Mouse (Mus musculus) cerebellum, adult 2 months (tissue): ENCODE measurements around the gene Krtap2-4. TPM values are rescaled to one million over a fixed set of nuclear protein-coding genes. Genes with fewer than 3 reads are reported as not detected.
A peak's percentile ranks its signal among the peaks of the same experiment; 100 is the strongest.

Experiments
- DNase-seq, 2 experiments: peaks; one replicate each; pipeline ENCODE4 v3.0.0; 2021
- H3K27ac ChIP-seq: fragments of 200-500 bp; 2 replicates; pipeline ENCODE4 v1.5.1; 2012; ENCODE audit warnings: low read length, control low read depth, inconsistent platforms; ENCODE audit not compliant: insufficient read depth
- H3K27me3 ChIP-seq: fragments of 200-500 bp; 2 replicates; pipeline ENCODE4 v1.6.1; 2012; ENCODE audit warnings: inconsistent platforms, mild to moderate bottlenecking, low read length, moderate library complexity; ENCODE audit not compliant: control insufficient read depth, insufficient read depth
- H3K4me1 ChIP-seq: fragments of 200-500 bp; 2 replicates; pipeline ENCODE4 v1.6.1; 2011; ENCODE audit warnings: low read length; ENCODE audit not compliant: control insufficient read depth, insufficient read depth
- H3K4me3 ChIP-seq: fragments of 200-500 bp; replicated peaks from 2 replicates; pipeline ENCODE3; 2011; ENCODE audit warnings: mild to moderate bottlenecking, low read depth, low read length, control low read depth; ENCODE audit not compliant: insufficient read depth
- CTCF ChIP-seq: fragments of 200-500 bp; IDR thresholded peaks from 2 replicates; pipeline ENCODE4 v1.5.1; 2011; ENCODE audit warnings: low read depth, mild to moderate bottlenecking, control low read depth, low read length, moderate library complexity, borderline replicate concordance; ENCODE audit not compliant: insufficient read depth
- POLR2A ChIP-seq: fragments of 200-500 bp; IDR thresholded peaks from 2 replicates; pipeline ENCODE4 v1.6.1; 2011; ENCODE audit warnings: low read length, control low read depth, borderline replicate concordance; ENCODE audit not compliant: insufficient read depth
- WGBS: fragments of 180-500 bp; shearing (Covaris S2); methylation state at CpG from one replicate; pipeline ENCODE4 v1.1.7; 2018; 5-methylcytosine and 5-hydroxymethylcytosine counted together
- polyA plus RNA-seq: library from polyadenylated mRNA; depleted of rRNA; stranded (reverse); fragments of >200 nt; gene quantifications from 2 replicates; pipeline ENCODE4 v1.2.3, GENCODE M21; 2012; rRNA removed

The Krtap2-4 gene
- polyA plus RNA-seq, 1 experiment, result not detected

DNA sequence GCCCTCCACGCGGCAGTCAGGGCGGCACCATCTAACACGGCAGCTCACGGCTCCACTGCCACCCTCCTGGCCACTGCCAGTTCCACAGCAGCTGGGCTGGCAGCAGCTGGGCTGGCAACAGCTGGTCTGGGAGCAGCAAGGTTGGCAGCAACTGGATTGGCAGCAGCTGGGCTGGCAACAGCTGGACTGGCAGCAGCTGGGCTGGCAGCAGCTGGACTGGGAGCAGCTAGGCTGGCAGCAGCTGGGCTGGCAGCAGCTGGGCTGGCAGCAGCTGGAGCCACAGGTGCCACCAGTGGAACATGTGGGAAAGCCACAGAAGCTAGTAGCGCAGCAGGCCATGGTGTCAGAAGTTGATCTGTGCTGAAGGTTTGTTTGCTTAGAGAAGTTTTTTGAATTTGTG is 23.7 kb downstream of the Krtap2-4 start, which contains the start of gene Krtap1-3:
TSS of gene Krtap1-3 (minus strand) at position 359 of the 400 bp plus-strand sequence.
- 71% methylated on average over 6 of the region's 6 CpGs for WGBS
- no peak for TF ChIP-seq CTCF

GRCm38 (mm10) chr11:99585096-99585495 is 29.6 kb downstream of the Krtap2-4 start:
- WGBS, result 78% methylated on average over 7 of the region's 7 CpGs
- DNase-seq, result no peak
- TF ChIP-seq POLR2A, result no peak
- no peaks in the 10 kb centered on the region for H3K27me3 ChIP-seq
- H3K4me1 ChIP-seq, result no peaks in the 10 kb centered on the region
- H3K4me3 ChIP-seq, result no peak overlapping the region
- H3K27ac ChIP-seq, result no peak overlapping the region

More for the DNA sequence above, 23.7 kb downstream of the Krtap2-4 start, which contains the start of gene Krtap1-3:
- no peaks in the 10 kb centered on the region for H3K27me3 ChIP-seq
- H3K27ac ChIP-seq, result no peak within 1 kb of the TSS
- DNase-seq, result no peak
- H3K4me1 ChIP-seq, result no peaks in the 10 kb centered on the region
- no peak within 1 kb of the TSS for H3K4me3 ChIP-seq

- TF ChIP-seq CTCF, result no peak
- TF ChIP-seq POLR2A, result no peak
- Histone ChIP-seq H3K27ac (no peak within 1 kb of the TSS), H3K27me3 (no peaks in the 10 kb centered on the region), H3K4me1 (no peaks in the 10 kb centered on the region), H3K4me3 (no peak within 1 kb of the TSS)
- WGBS, result 72% methylated on average over 5 of the region's 5 CpGs
- no peak for DNase-seq
Measured at GRCm38 (mm10) chr11:99583245-99583704, 31.4 kb downstream of the Krtap2-4 start, which contains the start of gene Krtap1-4. Gene Krtap1-4, minus strand, starts transcription at chr11:99583654.

DNA sequence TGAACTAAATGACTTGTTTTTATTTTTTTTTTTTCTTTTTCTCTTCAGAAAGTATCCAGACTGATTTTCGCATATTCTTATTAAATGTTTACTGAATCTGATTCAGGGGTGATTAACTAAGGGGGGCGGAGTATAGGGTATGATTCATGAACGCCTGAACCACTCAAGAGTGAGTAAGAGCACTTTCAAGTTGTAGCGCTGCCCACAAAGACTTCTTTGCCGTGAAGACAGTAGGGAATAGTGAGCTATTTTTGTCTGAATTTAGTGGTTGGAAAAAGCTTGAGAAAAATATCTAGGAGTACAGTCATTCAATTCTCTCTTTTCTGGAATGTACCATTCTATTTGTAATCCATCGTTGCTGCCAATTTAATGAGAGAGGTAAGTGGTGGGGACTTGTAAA is 33.1 kb downstream of the Krtap2-4 start:
- no peak for DNase-seq
- TF ChIP-seq CTCF (no peak), POLR2A (no peak)
- H3K27ac ChIP-seq, result no peak overlapping the region
- no peaks in the 10 kb centered on the region for H3K4me1 ChIP-seq
- no peak overlapping the region for H3K4me3 ChIP-seq
- WGBS, result 83% methylated on average over 6 of the region's 6 CpGs
- no peaks in the 10 kb centered on the region for H3K27me3 ChIP-seq

DNA sequence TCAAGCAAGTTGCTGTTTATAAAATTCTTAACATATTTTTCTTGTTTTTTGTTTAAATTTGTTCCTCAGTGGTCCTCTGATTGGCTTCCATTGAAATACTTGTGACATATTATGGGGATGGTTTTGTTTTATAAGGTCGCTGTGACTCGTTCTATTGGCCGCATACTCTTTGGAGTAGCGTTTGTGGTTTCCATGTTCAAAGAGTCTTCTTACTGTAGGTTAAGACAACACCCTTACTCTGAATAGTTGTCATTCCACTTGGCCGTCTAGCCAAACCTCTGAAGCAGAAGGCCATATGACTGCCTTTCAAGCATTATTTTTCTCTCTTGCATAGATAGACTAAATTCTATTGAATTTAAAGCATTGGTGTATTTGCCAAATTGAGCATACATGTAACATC is 33.6 kb downstream of the Krtap2-4 start:
- 92% methylated on average over 5 of the region's 5 CpGs for WGBS
- TF ChIP-seq POLR2A, result no peak
- no peak for TF ChIP-seq CTCF
- Histone ChIP-seq H3K27me3 (no peaks in the 10 kb centered on the region), H3K27ac (no peak overlapping the region), H3K4me3 (no peak overlapping the region), H3K4me1 (no peaks in the 10 kb centered on the region)
- DNase-seq, result no peak

GRCm38 (mm10) chr11:99580636-99581035 is 34.0 kb downstream of the Krtap2-4 start, which contains the start of gene Krtap1-5:
Gene Krtap1-5, minus strand, starts transcription at chr11:99581016.
- no peaks in the 10 kb centered on the region for H3K27me3 ChIP-seq
- DNase-seq, result no peak
- no peak within 1 kb of the TSS for H3K4me3 ChIP-seq
- H3K27ac ChIP-seq, result no peak within 1 kb of the TSS
- no peak for TF ChIP-seq CTCF
- TF ChIP-seq POLR2A, result no peak
- no peaks in the 10 kb centered on the region for H3K4me1 ChIP-seq
- 84% methylated on average over 6 of the region's 6 CpGs for WGBS

DNA sequence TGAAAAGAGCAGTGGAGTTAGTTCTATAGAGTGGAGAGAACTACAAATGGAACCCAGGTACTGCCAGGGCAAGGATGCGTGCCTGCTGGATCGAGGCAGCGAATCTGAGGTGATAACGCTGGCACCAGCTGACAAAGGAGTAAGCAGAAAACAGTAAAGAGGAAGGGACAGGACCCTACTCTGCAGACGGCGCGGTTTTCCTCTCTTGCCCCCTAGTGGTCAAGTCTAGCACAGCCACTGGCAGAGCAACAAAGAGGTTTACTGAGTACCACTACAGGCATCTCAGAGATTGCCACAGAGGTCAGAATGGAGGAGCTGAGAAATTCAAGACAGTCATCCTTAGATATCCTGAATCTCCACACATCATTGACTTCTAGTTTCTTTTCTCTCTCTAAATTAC is 40.5 kb downstream of the Krtap2-4 start:
- 4% methylated on average over 7 of the region's 7 CpGs for WGBS
- Histone ChIP-seq H3K4me1 (peaks cover 2% of the 10 kb centered on the region), H3K27me3 (no peaks in the 10 kb centered on the region), H3K4me3 (no peak overlapping the region), H3K27ac (no peak overlapping the region)
- peak; percentile 38 to 56 for DNase-seq
- TF ChIP-seq POLR2A (no peak), CTCF (peak; percentile 70)

DNA sequence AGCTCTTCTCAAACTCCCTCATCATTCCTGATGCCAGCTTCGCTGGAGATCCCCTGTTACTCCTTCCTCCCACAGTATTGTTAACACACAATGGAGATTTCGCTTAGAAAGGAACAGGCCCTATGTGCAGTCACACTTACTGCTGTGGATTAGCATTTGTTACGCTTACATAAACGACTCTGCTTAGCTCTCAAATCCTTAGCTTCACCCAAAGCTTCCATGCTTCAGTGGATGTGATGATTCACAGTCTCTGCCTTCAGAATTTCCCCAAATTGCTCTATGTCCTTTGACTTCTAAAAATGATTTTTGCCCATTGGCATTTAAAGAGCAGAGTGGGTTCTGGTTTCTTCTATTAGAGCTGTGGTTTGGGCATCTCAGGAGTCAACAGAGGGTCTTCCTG is 41.5 kb downstream of the Krtap2-4 start:
- WGBS, result 43% methylated on average over 4 of the region's 4 CpGs
- Histone ChIP-seq H3K27ac (no peak overlapping the region), H3K4me1 (peaks cover 2% of the 10 kb centered on the region), H3K27me3 (no peaks in the 10 kb centered on the region), H3K4me3 (no peak overlapping the region)
- DNase-seq, result no peak
- TF ChIP-seq CTCF, result no peak
- no peak for TF ChIP-seq POLR2A

GRCm38 (mm10) chr11:99566530-99566929 is 48.1 kb downstream of the Krtap2-4 start, which contains the start of gene Krtap3-1:
Gene Krtap3-1, minus strand, starts transcription at chr11:99566630.
- WGBS, result 72% methylated on average over 7 of the region's 7 CpGs
- Histone ChIP-seq H3K4me3 (no peak within 1 kb of the TSS), H3K27me3 (no peaks in the 10 kb centered on the region), H3K4me1 (no peaks in the 10 kb centered on the region), H3K27ac (no peak within 1 kb of the TSS)
- no peak for TF ChIP-seq POLR2A
- no peak for TF ChIP-seq CTCF
- DNase-seq, result no peak

Other genes starting within 250 kb of the Krtap2-4 start
- 2.5 and 2.6 TPM in 2 replicates for gene Krt28, start 239.9 kb downstream of the Krtap2-4 start, polyA plus RNA-seq
- 11.9 and 12.6 TPM in 2 replicates for gene Krt10, start 225.5 kb downstream of the Krtap2-4 start, polyA plus RNA-seq
- 0.11 TPM in 1 of 2 replicates, not detected in the other for gene Krt12, start 192.6 kb downstream of the Krtap2-4 start, polyA plus RNA-seq
- not detected in 2 replicates for gene Krt20, start 176.7 kb downstream of the Krtap2-4 start, polyA plus RNA-seq
- 0.06 and 0.08 TPM in 2 replicates for gene Krt23, start 121.7 kb downstream of the Krtap2-4 start, polyA plus RNA-seq
- gene Krt39, start 93.5 kb downstream of the Krtap2-4 start, polyA plus RNA-seq, result not detected in 2 replicates
- gene Krt40, start 71.7 kb downstream of the Krtap2-4 start, polyA plus RNA-seq, result not detected in 2 replicates
- gene Krtap3-3, start 64.0 kb downstream of the Krtap2-4 start, polyA plus RNA-seq, result not detected in 2 replicates
- gene Krtap3-2, start 58.0 kb downstream of the Krtap2-4 start, polyA plus RNA-seq, result not detected in 2 replicates
- gene Gm11939, start 55.4 kb downstream of the Krtap2-4 start, polyA plus RNA-seq, result not detected in 2 replicates
- gene Krtap3-1, start 48.2 kb downstream of the Krtap2-4 start, polyA plus RNA-seq, result not detected in 2 replicates
- gene Krtap1-5, start 33.8 kb downstream of the Krtap2-4 start, polyA plus RNA-seq, result not detected in 2 replicates
- not detected in 2 replicates for gene Krtap1-4, start 31.2 kb downstream of the Krtap2-4 start, polyA plus RNA-seq
- not detected in 2 replicates for gene Krtap1-3, start 23.5 kb downstream of the Krtap2-4 start, polyA plus RNA-seq
- gene Krtap9-3, start 16.7 kb downstream of the Krtap2-4 start, polyA plus RNA-seq, result not detected in 2 replicates
- not detected in 2 replicates for gene Gm11938, start 11.5 kb downstream of the Krtap2-4 start, polyA plus RNA-seq
- gene Gm11937, start 4.7 kb downstream of the Krtap2-4 start, polyA plus RNA-seq, result not detected in 2 replicates
- not detected in 2 replicates for gene Gm11562, start 5.6 kb upstream of the Krtap2-4 start, polyA plus RNA-seq
- gene Krtap4-1, start 13.4 kb upstream of the Krtap2-4 start, polyA plus RNA-seq, result not detected in 2 replicates
- gene Krtap4-2, start 20.2 kb upstream of the Krtap2-4 start, polyA plus RNA-seq, result not detected in 2 replicates
- not detected in 2 replicates for gene Krtap4-7, start 29.2 kb upstream of the Krtap2-4 start, polyA plus RNA-seq
- gene Gm11555, start 35.4 kb upstream of the Krtap2-4 start, polyA plus RNA-seq, result not detected in 2 replicates
- not detected in 2 replicates for gene Gm11563, start 44.1 kb upstream of the Krtap2-4 start, polyA plus RNA-seq
- gene Krtap4-6, start 51.1 kb upstream of the Krtap2-4 start, polyA plus RNA-seq, result not detected in 2 replicates
- gene Gm14190, start 75.9 kb upstream of the Krtap2-4 start, polyA plus RNA-seq, result not detected in 2 replicates
- gene Gm14180, start 119.4 kb upstream of the Krtap2-4 start, polyA plus RNA-seq, result not detected in 2 replicates
- gene Gm11595, start 158.1 kb upstream of the Krtap2-4 start, polyA plus RNA-seq, result not detected in 2 replicates
- gene Krtap4-8, start 165.9 kb upstream of the Krtap2-4 start, polyA plus RNA-seq, result not detected in 2 replicates
- gene Krtap4-9, start 170.4 kb upstream of the Krtap2-4 start, polyA plus RNA-seq, result not detected in 2 replicates
- gene Gm11596, start 178.6 kb upstream of the Krtap2-4 start, polyA plus RNA-seq, result not detected in 2 replicates
- not detected in 2 replicates for gene Gm11569, start 184.1 kb upstream of the Krtap2-4 start, polyA plus RNA-seq
- not detected in 2 replicates for gene Gm11554, start 189.6 kb upstream of the Krtap2-4 start, polyA plus RNA-seq
- not detected in 2 replicates for gene Krtap4-13, start 195.0 kb upstream of the Krtap2-4 start, polyA plus RNA-seq
- not detected in 2 replicates for gene Gm11564, start 200.8 kb upstream of the Krtap2-4 start, polyA plus RNA-seq
- gene 2300003K06Rik, start 223.2 kb upstream of the Krtap2-4 start, polyA plus RNA-seq, result not detected in 2 replicates
- not detected in 2 replicates for gene Krtap4-16, start 236.8 kb upstream of the Krtap2-4 start, polyA plus RNA-seq
- gene Gm11568, start 243.1 kb upstream of the Krtap2-4 start, polyA plus RNA-seq, result not detected in 2 replicates
- not detected in 2 replicates for gene Gm11559, start 249.6 kb upstream of the Krtap2-4 start, polyA plus RNA-seq